Comparison of ENCODE assay signal across 8 mouse cellular contexts in genomic region chr5:31451878-31452561, GRCm38 (mm10). TPM values are rescaled to one million over a fixed set of nuclear protein-coding genes. Genes with fewer than 3 reads are reported as not detected.
DNase-seq lines count a peak whose midpoint lies in the region; ATAC-seq and TF ChIP-seq lines count a peak whose summit lies in the region.

TSS of gene Zfp512 (plus strand) at chr5:31452431.

- no peak within 1 kb of the TSS for H3K27ac ChIP-seq in CH12.LX (ENCODE audit: insufficient read depth, low read depth)
- H3K27ac ChIP-seq in forebrain, embryonic 11.5 days (ENCODE audit: low read depth, low read length), result no peak within 1 kb of the TSS
- H3K27ac ChIP-seq in heart, embryonic 16.5 days (ENCODE audit: low read length), result peak within 1 kb of the TSS; percentile 68
- peak within 1 kb of the TSS; percentile 76 for H3K27ac ChIP-seq in liver, embryonic 15.5 days (replicated peaks)
- H3K27ac ChIP-seq in neural tube, embryonic 12.5 days, result no peak within 1 kb of the TSS

- H3K4me2 ChIP-seq in CH12.LX (ENCODE audit: insufficient read depth, low read depth, poor library complexity, severe bottlenecking), result peak within 1 kb of the TSS; percentile 92
- H3K4me2 ChIP-seq in forebrain, embryonic 11.5 days (ENCODE audit: low read depth, low read length, severe bottlenecking), result peak within 1 kb of the TSS; percentile 75
- peak within 1 kb of the TSS; percentile 87 for H3K4me2 ChIP-seq in heart, embryonic 16.5 days (ENCODE audit: low read depth, low read length)
- H3K4me2 ChIP-seq in liver, embryonic 15.5 days, result peak within 1 kb of the TSS; percentile 84
- peak within 1 kb of the TSS; percentile 81 for H3K4me2 ChIP-seq in neural tube, embryonic 12.5 days (replicated peaks)

- H3K9me3 ChIP-seq in CH12.LX (replicated peaks; ENCODE audit: low read length), result no peaks in the 10 kb centered on the region
- no peaks in the 10 kb centered on the region for H3K9me3 ChIP-seq in forebrain, embryonic 11.5 days (ENCODE audit: control insufficient read depth, low read length)
- no peaks in the 10 kb centered on the region for H3K9me3 ChIP-seq in heart, embryonic 16.5 days (replicated peaks; ENCODE audit: control insufficient read depth, low read length)
- H3K9me3 ChIP-seq in liver, embryonic 15.5 days (replicated peaks), result no peaks in the 10 kb centered on the region
- H3K9me3 ChIP-seq in neural tube, embryonic 12.5 days, result no peaks in the 10 kb centered on the region

- H3K27me3 ChIP-seq in CH12.LX (replicated peaks), result peaks cover 6% of the 10 kb centered on the region
- no peaks in the 10 kb centered on the region for H3K27me3 ChIP-seq in forebrain, embryonic 11.5 days (ENCODE audit: control insufficient read depth, insufficient read depth, low read length)
- H3K27me3 ChIP-seq in heart, embryonic 16.5 days (ENCODE audit: control insufficient read depth, insufficient read depth, low read length), result no peaks in the 10 kb centered on the region
- no peaks in the 10 kb centered on the region for H3K27me3 ChIP-seq in liver, embryonic 15.5 days
- no peaks in the 10 kb centered on the region for H3K27me3 ChIP-seq in neural tube, embryonic 12.5 days (replicated peaks)

- no peak for TF ChIP-seq CTCF in CH12.LX (conservative IDR thresholded peaks at IDR 0.05 in 1 of 2, IDR thresholded peaks at IDR 0.05 in 1 of 2; ENCODE audit: low read depth in 2 of 2, low read length in 2 of 2)

- peak; percentile 81 for TF ChIP-seq POLR2A in CH12.LX (IDR thresholded peaks at IDR 0.05; ENCODE audit: low read depth, low read length)

- WGBS in forebrain, embryonic 11.5 days, result 7% methylated on average over 23 of the region's 23 CpGs
- WGBS in heart, embryonic 16.5 days, result 6% methylated on average over 23 of the region's 23 CpGs
- WGBS in liver, embryonic 15.5 days (ENCODE audit: insufficient replicate concordance), result 8% methylated on average over 23 of the region's 23 CpGs
- 6% methylated on average over 23 of the region's 23 CpGs for WGBS in neural tube, embryonic 12.5 days

- dilution Hi-C loops in CH12.LX (cut with MboI; ENCODE audit: extremely low pct_ligation_motif_present, extremely low pct_unique_long_range_greater_than_20kb, low sequenced_read_pairs), result no loop called here

- ATAC-seq in forebrain, embryonic 11.5 days (replicated peaks; ENCODE audit: low FRiP score), result peak; percentile 100
- peak; percentile 99 for ATAC-seq in heart, embryonic 16.5 days (replicated peaks; ENCODE audit: extremely low read depth, insufficient read depth, low FRiP score)
- ATAC-seq in liver, embryonic 15.5 days (ENCODE audit: insufficient read depth), result peak; percentile 96
- peak; percentile 99 for ATAC-seq in neural tube, embryonic 12.5 days (ENCODE audit: low FRiP score, low read depth)

- TF ChIP-seq RAD21 in CH12.LX (IDR thresholded peaks at IDR 0.05; ENCODE audit: low read depth, low read length), result no peak

- TF ChIP-seq EP300 in CH12.LX (IDR thresholded peaks at IDR 0.05; ENCODE audit: low read length), result no peak

- in situ Hi-C loops in CH12.LX (cut with MboI; ENCODE audit: low pct_ligation_motif_present, low pct_unique_long_range_greater_than_20kb, low sequenced_read_pairs), result no loop called here

- peak; percentile 98 for DNase-seq in CH12.LX (ENCODE audit: extremely low read depth)
- peak; percentile 91 for DNase-seq in c-Kit-positive CD71-positive TER-119-negative erythroid progenitor cells, embryonic 14.5 days (ENCODE audit: low read depth)
- DNase-seq in forebrain, embryonic 11.5 days (ENCODE audit: low spot score), result peak; percentile 96
- peak; percentile 95 to 97 for DNase-seq in kidney, postnatal 36 days
- peak; percentile 96 for DNase-seq in telencephalon, adult 2 months (ENCODE audit: low read depth, low spot score)

- H3K36me3 ChIP-seq in CH12.LX (replicated peaks in 1 of 2; ENCODE audit: control insufficient read depth in 1 of 2, insufficient read depth in 1 of 2, low read length in 1 of 2), result no peaks in the 10 kb centered on the region
- no peaks in the 10 kb centered on the region for H3K36me3 ChIP-seq in forebrain, embryonic 11.5 days (ENCODE audit: control insufficient read depth, insufficient read depth, low read length)
- no peaks in the 10 kb centered on the region for H3K36me3 ChIP-seq in heart, embryonic 16.5 days (ENCODE audit: control insufficient read depth, insufficient read depth)
- no peaks in the 10 kb centered on the region for H3K36me3 ChIP-seq in liver, embryonic 15.5 days (replicated peaks)
- no peaks in the 10 kb centered on the region for H3K36me3 ChIP-seq in neural tube, embryonic 12.5 days

- peak within 1 kb of the TSS; percentile 53 to 79 (median 78) for H3K4me3 ChIP-seq in CH12.LX (replicated peaks in 1 of 3; ENCODE audit: low read depth in 2 of 3, low read length in 2 of 3, poor library complexity in 1 of 3)
- H3K4me3 ChIP-seq in forebrain, embryonic 11.5 days (ENCODE audit: low read depth, low read length), result peak within 1 kb of the TSS; percentile 46
- peak within 1 kb of the TSS; percentile 69 for H3K4me3 ChIP-seq in heart, embryonic 16.5 days (ENCODE audit: low read length)
- H3K4me3 ChIP-seq in liver, embryonic 15.5 days (replicated peaks), result peak within 1 kb of the TSS; percentile 69
- H3K4me3 ChIP-seq in neural tube, embryonic 12.5 days, result peak within 1 kb of the TSS; percentile 43

- H3K9ac ChIP-seq in CH12.LX (ENCODE audit: insufficient read depth, low read depth), result peak within 1 kb of the TSS; percentile 94
- H3K9ac ChIP-seq in forebrain, embryonic 11.5 days (ENCODE audit: low read length), result peak within 1 kb of the TSS; percentile 66
- peak within 1 kb of the TSS; percentile 78 for H3K9ac ChIP-seq in heart, embryonic 16.5 days (ENCODE audit: low read length)
- peak within 1 kb of the TSS; percentile 70 for H3K9ac ChIP-seq in liver, embryonic 15.5 days
- H3K9ac ChIP-seq in neural tube, embryonic 12.5 days, result peak within 1 kb of the TSS; percentile 65

- H3K4me1 ChIP-seq in CH12.LX (ENCODE audit: control insufficient read depth in 1 of 2, insufficient read depth in 2 of 2), result peaks cover 3 to 18% of the 10 kb centered on the region in 2 experiments; a peak in 2 of 4 replicates
- H3K4me1 ChIP-seq in forebrain, embryonic 11.5 days (replicated peaks; ENCODE audit: control insufficient read depth, insufficient read depth, low read length), result peaks cover 6% of the 10 kb centered on the region; the same call in 1 of the 2 replicates
- H3K4me1 ChIP-seq in heart, embryonic 16.5 days (ENCODE audit: control insufficient read depth, insufficient read depth, low read length), result peaks cover 12% of the 10 kb centered on the region
- H3K4me1 ChIP-seq in liver, embryonic 15.5 days (replicated peaks), result peaks cover 24% of the 10 kb centered on the region
- H3K4me1 ChIP-seq in neural tube, embryonic 12.5 days, result peaks cover 13% of the 10 kb centered on the region

- H3K79me2 ChIP-seq in CH12.LX (replicated peaks; ENCODE audit: control insufficient read depth, extremely low read depth, insufficient read depth, poor library complexity, severe bottlenecking), result peaks cover 18% of the 10 kb centered on the region

TF ChIP-seq in CH12.LX, 34 proteins besides CTCF, POLR2A, EP300 and RAD21 (continues in another document):
- TF ChIP-seq TBP (conservative IDR thresholded peaks at IDR 0.05; ENCODE audit: low read depth, low read length) (peak; percentile 95), ZKSCAN1 (IDR thresholded peaks at IDR 0.05; ENCODE audit: borderline replicate concordance, low read depth, low read length) (no peak), SIN3A (IDR thresholded peaks at IDR 0.05; ENCODE audit: low read length) (peak; percentile 73), NELFE (IDR thresholded peaks at IDR 0.05; ENCODE audit: low read depth, low read length) (peak; percentile 79), PAX5 (IDR thresholded peaks at IDR 0.05; ENCODE audit: low read length) (no peak), MAFK (IDR thresholded peaks at IDR 0.05; ENCODE audit: insufficient replicate concordance, low read length) (no peak), USF1 (IDR thresholded peaks at IDR 0.05; ENCODE audit: low read depth, low read length) (peak; percentile 97), ZNF384 (IDR thresholded peaks at IDR 0.05; ENCODE audit: low read depth, low read length) (peak; percentile 68; the same call in 1 of the 2 replicates), TCF12 (IDR thresholded peaks at IDR 0.05; ENCODE audit: low read depth, low read length) (peak; percentile 100), MAX (IDR thresholded peaks at IDR 0.05; ENCODE audit: low read length) (peak; percentile 91), ETS1 (conservative IDR thresholded peaks at IDR 0.05; ENCODE audit: low read depth, low read length) (peak; percentile 49), RCOR1 (conservative IDR thresholded peaks at IDR 0.05; ENCODE audit: low read depth, low read length) (no peak; the same call in 1 of the 2 replicates), NRF1 (IDR thresholded peaks at IDR 0.05; ENCODE audit: low read depth, low read length) (peak; percentile 46; the same call in 1 of the 2 replicates), HCFC1 (IDR thresholded peaks at IDR 0.05; ENCODE audit: low read depth, low read length) (peak; percentile 83), JUND (conservative IDR thresholded peaks at IDR 0.05; ENCODE audit: low read depth, low read length) (no peak), E2F4 (IDR thresholded peaks at IDR 0.05; ENCODE audit: insufficient replicate concordance, low read depth, low read length) (peak; percentile 97; the same call in 1 of the 2 replicates), IRF4 (IDR thresholded peaks at IDR 0.05; ENCODE audit: low read depth, low read length) (peak; percentile 76), MEF2A (IDR thresholded peaks at IDR 0.05; ENCODE audit: borderline replicate concordance, low read depth, low read length) (peak; percentile 77; the same call in 1 of the 2 replicates), ZC3H11A (IDR thresholded peaks at IDR 0.05; ENCODE audit: low read depth, low read length) (no peak), MYC (IDR thresholded peaks at IDR 0.05; ENCODE audit: low read depth, low read length) (peak; percentile 48; the same call in 1 of the 2 replicates), BHLHE40 (IDR thresholded peaks at IDR 0.05; ENCODE audit: low read depth, low read length) (peak; percentile 94), CHD2 (IDR thresholded peaks at IDR 0.05; ENCODE audit: low read length) (peak; percentile 64; the same call in 1 of the 2 replicates), CHD1 (IDR thresholded peaks at IDR 0.05; ENCODE audit: low read depth, low read length) (no peak), USF2 (conservative IDR thresholded peaks at IDR 0.05; ENCODE audit: low read depth, low read length) (peak; percentile 96)

RNA-seq across cellular contexts. Expression of gene Zfp512, which starts in this region (rescaled TPM):
- total RNA-seq in CH12.LX (2012; rRNA removed), result 13.6 and 16.5 TPM in 2 replicates
- total RNA-seq in CH12.LX (2014; rRNA removed), result 16.0 and 17.2 TPM in 2 replicates
- polyA plus RNA-seq in CH12.LX (2012; ENCODE audit: insufficient read length, low read depth), result 15.4 and 16.5 TPM in 2 replicates
- 87.5 and 87.9 TPM in 2 replicates for polyA plus RNA-seq in forebrain, embryonic 11.5 days (2014; fragmentation: Nextera tagmentation; extraction: Ambion mirVana)
- polyA plus RNA-seq in heart, embryonic 16.5 days (2015; fragmentation: Nextera tagmentation; extraction: Ambion mirVana), result 41.3 and 43.0 TPM in 2 replicates
- polyA plus RNA-seq in liver, embryonic 15.5 days (2015; fragmentation: Nextera tagmentation; extraction: Ambion mirVana), result 12.4 and 12.9 TPM in 2 replicates
- 97.1 and 100 TPM in 2 replicates for polyA plus RNA-seq in neural tube, embryonic 12.5 days (2016; fragmentation: Nextera tagmentation; extraction: Ambion mirVana)

Comparison
In these comparisons a context has a peak if more than half of its experiments do, and no peak if none do; other contexts are left out.
1. H3K27ac ChIP-seq: peak in heart, embryonic 16.5 days (single experiment) and liver, embryonic 15.5 days (single experiment); none in CH12.LX (single experiment), forebrain, embryonic 11.5 days (single experiment) and neural tube, embryonic 12.5 days (single experiment).
2. Peak in every context shown above with its lines, with median percentiles within 50 percentile points of each other: DNase-seq, H3K4me2 ChIP-seq, H3K4me3 ChIP-seq, H3K9ac ChIP-seq and ATAC-seq.